Comparison of ENCODE assay signal across 20 mouse cellular contexts in the genomic region with DNA sequence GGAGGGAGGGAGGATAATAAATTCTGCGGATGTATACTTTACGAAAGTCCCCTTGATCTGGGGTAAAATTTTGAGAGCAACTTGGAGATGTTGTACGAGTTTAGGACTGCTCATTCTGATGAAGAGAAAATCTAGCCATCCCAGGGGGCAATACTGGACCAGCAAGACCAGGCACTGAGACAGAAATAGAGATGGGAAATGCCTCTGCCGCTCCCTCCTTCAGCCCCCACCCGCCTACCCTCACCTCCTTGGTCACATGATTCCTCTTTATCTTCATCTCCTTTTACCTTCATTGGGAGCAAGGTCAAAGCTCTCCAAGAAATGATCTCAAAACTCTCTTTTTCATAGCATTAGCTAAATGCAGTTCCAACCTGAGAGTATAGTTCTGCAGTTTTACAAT.
A peak's percentile ranks its signal among the peaks of the same experiment; 100 is the strongest.
DNase-seq lines count a peak whose midpoint lies in the region; ATAC-seq lines count a peak whose summit lies in the region.
"Had no signal": no experiment of that assay in that cellular context is flagged by ENCODE, and none has a peak within 500 bp of the region (broad histone marks: within the 10 kb centered on the region; RNA-seq: fewer than 3 reads in every experiment).

No protein-coding gene starts in this region.

- ATAC-seq in midbrain, embryonic 11.5 days (ENCODE audit: low FRiP score), result no peak
- no peak for ATAC-seq in midbrain, embryonic 16.5 days
- ATAC-seq: activated CD4-positive, CD25-positive, alpha-beta regulatory T cell, adult 4 months; forebrain, embryonic 13.5 days; forebrain, embryonic 15.5 days; forebrain, postnatal 0 days; Patski had no signal

- no peak overlapping the region for H3K4me3 ChIP-seq in midbrain, embryonic 11.5 days (ENCODE audit: low read depth, low read length)
- H3K4me3 ChIP-seq in midbrain, embryonic 16.5 days (ENCODE audit: low read depth, low read length), result no peak overlapping the region
- H3K4me3 ChIP-seq: embryonic facial prominence, embryonic 10.5 days; embryonic facial prominence, embryonic 12.5 days; forebrain, embryonic 13.5 days; forebrain, embryonic 15.5 days had no signal

- no peak overlapping the region for H3K4me2 ChIP-seq in midbrain, embryonic 11.5 days
- no peak overlapping the region for H3K4me2 ChIP-seq in midbrain, embryonic 16.5 days (ENCODE audit: low read length)
- H3K4me2 ChIP-seq: embryonic facial prominence, embryonic 12.5 days; forebrain, embryonic 13.5 days; forebrain, embryonic 15.5 days had no signal

- WGBS in midbrain, embryonic 11.5 days, result 93% methylated on average over 5 of the region's 5 CpGs
- 96% methylated on average over 5 of the region's 5 CpGs for WGBS in midbrain, embryonic 16.5 days

- H3K27ac ChIP-seq in midbrain, embryonic 11.5 days (ENCODE audit: low read depth, low read length), result no peak overlapping the region
- H3K27ac ChIP-seq in midbrain, embryonic 16.5 days (ENCODE audit: low read length), result no peak overlapping the region
- H3K27ac ChIP-seq: embryonic facial prominence, embryonic 10.5 days; embryonic facial prominence, embryonic 12.5 days; forebrain, embryonic 13.5 days; forebrain, embryonic 15.5 days had no signal

- no peak overlapping the region for H3K9ac ChIP-seq in midbrain, embryonic 11.5 days (ENCODE audit: low read length)
- no peak overlapping the region for H3K9ac ChIP-seq in midbrain, embryonic 16.5 days (ENCODE audit: low read depth, low read length)
- H3K9ac ChIP-seq: embryonic facial prominence, embryonic 12.5 days; forebrain, embryonic 13.5 days; forebrain, embryonic 15.5 days; forebrain, postnatal 0 days had no signal

- H3K27me3 ChIP-seq in midbrain, embryonic 11.5 days (ENCODE audit: control insufficient read depth, insufficient read depth, low read length), result no peaks in the 10 kb centered on the region
- H3K27me3 ChIP-seq in midbrain, embryonic 16.5 days (ENCODE audit: control insufficient read depth, insufficient read depth, low read depth, low read length), result no peaks in the 10 kb centered on the region
- H3K27me3 ChIP-seq: embryonic facial prominence, embryonic 12.5 days; forebrain, embryonic 13.5 days; forebrain, embryonic 15.5 days; Patski had no signal

- DNase-seq in midbrain, embryonic 11.5 days (ENCODE audit: low spot score, missing footprints), result peak; percentile 61
- peak; percentile 6 to 36 for DNase-seq in urinary bladder, postnatal 4 days (ENCODE audit: low spot score in 2 of 2)
- DNase-seq in urinary bladder, adult 18-20 months (ENCODE audit: low spot score in 2 of 2), result no peak
- no peak for DNase-seq in right cerebral cortex, postnatal 10 days (ENCODE audit: low spot score in 2 of 2)
- DNase-seq: adrenal gland, adult 8-10 months; adrenal gland, postnatal 14 days; adrenal gland, postnatal 36 days; cerebellum, adult 11-12 months; cerebellum, adult 2 months; cerebellum, adult 9-10 months; cerebellum, postnatal 10 days; cerebellum, postnatal 25 days; forebrain, postnatal 0 days had no signal

- H3K4me1 ChIP-seq in midbrain, embryonic 11.5 days (ENCODE audit: control insufficient read depth, insufficient read depth, low read length), result 0 out of 2 replicates have a peak, but pooled peaks cover 3% of the 10 kb centered on the region
- 0 out of 2 replicates have a peak, but pooled peaks cover 3% of the 10 kb centered on the region for H3K4me1 ChIP-seq in midbrain, embryonic 16.5 days (ENCODE audit: control insufficient read depth, insufficient read depth, low read length)
- H3K4me1 ChIP-seq: embryonic facial prominence, embryonic 10.5 days; embryonic facial prominence, embryonic 12.5 days had no signal

- no peaks in the 10 kb centered on the region for H3K36me3 ChIP-seq in midbrain, embryonic 11.5 days (ENCODE audit: control insufficient read depth, insufficient read depth, low read length)
- no peaks in the 10 kb centered on the region for H3K36me3 ChIP-seq in midbrain, embryonic 16.5 days (ENCODE audit: control insufficient read depth, insufficient read depth, low read length)
- H3K36me3 ChIP-seq: embryonic facial prominence, embryonic 12.5 days; forebrain, embryonic 15.5 days had no signal

- H3K9me3 ChIP-seq in midbrain, embryonic 11.5 days (ENCODE audit: control insufficient read depth, low read length), result no peaks in the 10 kb centered on the region
- H3K9me3 ChIP-seq in midbrain, embryonic 16.5 days (replicated peaks; ENCODE audit: control insufficient read depth, low read length, poor library complexity, severe bottlenecking), result no peaks in the 10 kb centered on the region
- H3K9me3 ChIP-seq: embryonic facial prominence, embryonic 12.5 days; forebrain, embryonic 13.5 days; forebrain, embryonic 15.5 days had no signal

Comparison
In these comparisons a context has a peak if more than half of its experiments do, and no peak if none do; other contexts are left out.
1. DNase-seq: peak in midbrain, embryonic 11.5 days (single experiment) and urinary bladder, postnatal 4 days (2 of 2); none in urinary bladder, adult 18-20 months (0 of 2) and right cerebral cortex, postnatal 10 days (0 of 2).